Mouse (Mus musculus) megakaryocyte progenitor cell, adult 5-6 weeks (primary cell): ENCODE results near the gene Lcn11. TPM values are rescaled to one million over a fixed set of nuclear protein-coding genes. Genes with fewer than 3 reads are reported as not detected.

Experiments used
- ATAC-seq: replicated peaks from 2 replicates; pipeline ENCODE4 v1.8.0; 2016; ENCODE audit warnings: mild to moderate bottlenecking, moderate TSS enrichment, inconsistent platforms; ENCODE audit not compliant: poor library complexity
- total RNA-seq, 2 experiments: library from RNA; stranded (forward) in 1 of 2; stranded (reverse) in 1 of 2; fragments of 157-497, 149-512 nt in 1 of 2; fragments of 200-1000 nt in 1 of 2; gene quantifications; 2 replicates each; pipeline versions ENCODE4 v1.2.3 to v1.2.4; 2015 to 2017

The Lcn11 gene
- total RNA-seq, 2 experiments from 2014 or later: not detected

- ATAC-seq: no peak
These were observed 46.0 kb downstream of the Lcn11 start, which contains the start of gene Lcn9 for GRCm38 (mm10) chr2:25822806-25823205. Lcn9 (plus strand) TSS chr2:25823153.

GRCm38 (mm10) chr2:25824751-25825150 is 47.9 kb downstream of the Lcn11 start:
- no peak for ATAC-seq

- ATAC-seq: peak; percentile 42
These were observed 51.6 kb downstream of the Lcn11 start for GRCm38 (mm10) chr2:25828344-25828947.

Other genes starting within 250 kb of the Lcn11 start
- 9.7 and 10.8 TPM in 2 replicates for gene Traf2, start 230.1 kb upstream of the Lcn11 start, total RNA-seq (2015)
- 13.7 and 14.2 TPM in 2 replicates for gene Traf2, start 230.1 kb upstream of the Lcn11 start, total RNA-seq (2017)
- gene Edf1, start 219.2 kb upstream of the Lcn11 start, total RNA-seq (2015): 141 and 144 TPM in 2 replicates
- 95.5 and 128 TPM in 2 replicates for gene Edf1, start 219.2 kb upstream of the Lcn11 start, total RNA-seq (2017)
- 0.42 and 0.86 TPM in 2 replicates for gene Mamdc4, start 202.2 kb upstream of the Lcn11 start, total RNA-seq (2015)
- gene Mamdc4, start 202.2 kb upstream of the Lcn11 start, total RNA-seq (2017): 0.12 and 9.3 TPM in 2 replicates
- 48.1 and 56.5 TPM in 2 replicates for gene Phpt1, start 201.8 kb upstream of the Lcn11 start, total RNA-seq (2015)
- gene Phpt1, start 201.8 kb upstream of the Lcn11 start, total RNA-seq (2017): 29.6 and 35.4 TPM in 2 replicates
- gene Ajm1, start 195.3 kb upstream of the Lcn11 start, total RNA-seq (2015): not detected in 2 replicates
- gene Ajm1, start 195.3 kb upstream of the Lcn11 start, total RNA-seq (2017): 0.10 TPM in 1 of 2 replicates, not detected in the other
- 37.4 and 49.5 TPM in 2 replicates for gene Rabl6, start 168.5 kb upstream of the Lcn11 start, total RNA-seq (2015)
- gene Rabl6, start 168.5 kb upstream of the Lcn11 start, total RNA-seq (2017): 54.9 and 86.7 TPM in 2 replicates
- not detected in 2 replicates for gene Ccdc183, start 159.3 kb upstream of the Lcn11 start, total RNA-seq (2015)
- gene Ccdc183, start 159.3 kb upstream of the Lcn11 start, total RNA-seq (2017): not detected in 2 replicates
- 9.9 and 17.4 TPM in 2 replicates for gene Tmem141, start 155.0 kb upstream of the Lcn11 start, total RNA-seq (2015)
- 18.1 and 18.6 TPM in 2 replicates for gene Tmem141, start 155.0 kb upstream of the Lcn11 start, total RNA-seq (2017)
- 0.68 and 1.4 TPM in 2 replicates for gene Fcna, start 149.0 kb upstream of the Lcn11 start, total RNA-seq (2015)
- gene Fcna, start 149.0 kb upstream of the Lcn11 start, total RNA-seq (2017): 0.50 and 1.7 TPM in 2 replicates
- not detected in 2 replicates for gene Lcn8, start 123.9 kb upstream of the Lcn11 start, total RNA-seq (2015)
- gene Lcn8, start 123.9 kb upstream of the Lcn11 start, total RNA-seq (2017): not detected in 2 replicates
- gene Lcn5, start 119.1 kb upstream of the Lcn11 start, total RNA-seq (2015): not detected in 2 replicates
- gene Lcn5, start 119.1 kb upstream of the Lcn11 start, total RNA-seq (2017): not detected in 2 replicates
- gene Lcn6, start 100.2 kb upstream of the Lcn11 start, total RNA-seq (2015): not detected in 2 replicates
- gene Lcn6, start 100.2 kb upstream of the Lcn11 start, total RNA-seq (2017): not detected in 2 replicates
- gene Lcn10, start 94.3 kb upstream of the Lcn11 start, total RNA-seq (2015): not detected in 2 replicates
- not detected in 2 replicates for gene Lcn10, start 94.3 kb upstream of the Lcn11 start, total RNA-seq (2017)
- not detected in 2 replicates for gene Obp2a, start 77.0 kb upstream of the Lcn11 start, total RNA-seq (2015)
- gene Obp2a, start 77.0 kb upstream of the Lcn11 start, total RNA-seq (2017): not detected in 2 replicates
- 16.0 and 19.1 TPM in 2 replicates for gene Bmyc, start 70.3 kb upstream of the Lcn11 start, total RNA-seq (2015)
- gene Bmyc, start 70.3 kb upstream of the Lcn11 start, total RNA-seq (2017): 6.5 and 8.6 TPM in 2 replicates
- not detected in 2 replicates for gene Obp2b, start 40.0 kb upstream of the Lcn11 start, total RNA-seq (2015)
- gene Obp2b, start 40.0 kb upstream of the Lcn11 start, total RNA-seq (2017): not detected in 2 replicates
- not detected in 2 replicates for gene Lcn3, start 11.4 kb upstream of the Lcn11 start, total RNA-seq (2015)
- not detected in 2 replicates for gene Lcn3, start 11.4 kb upstream of the Lcn11 start, total RNA-seq (2017)
- gene Gm13539, start 5.2 kb downstream of the Lcn11 start, total RNA-seq (2015): not detected in 2 replicates
- not detected in 2 replicates for gene Gm13539, start 5.2 kb downstream of the Lcn11 start, total RNA-seq (2017)
- gene Glt6d1, start 38.8 kb downstream of the Lcn11 start, total RNA-seq (2015): not detected in 2 replicates
- gene Glt6d1, start 38.8 kb downstream of the Lcn11 start, total RNA-seq (2017): not detected in 2 replicates
- not detected in 2 replicates for gene Lcn9, start 46.1 kb downstream of the Lcn11 start, total RNA-seq (2015)
- gene Lcn9, start 46.1 kb downstream of the Lcn11 start, total RNA-seq (2017): not detected in 2 replicates
- gene Sohlh1, start 70.2 kb downstream of the Lcn11 start, total RNA-seq (2015): not detected in 2 replicates
- not detected in 2 replicates for gene Sohlh1, start 70.2 kb downstream of the Lcn11 start, total RNA-seq (2017)
- gene Kcnt1, start 86.7 kb downstream of the Lcn11 start, total RNA-seq (2015): not detected in 2 replicates
- not detected in 2 replicates for gene Kcnt1, start 86.7 kb downstream of the Lcn11 start, total RNA-seq (2017)
- gene Camsap1, start 206.3 kb downstream of the Lcn11 start, total RNA-seq (2015): 12.5 and 13.2 TPM in 2 replicates
- gene Camsap1, start 206.3 kb downstream of the Lcn11 start, total RNA-seq (2017): 7.9 and 14.2 TPM in 2 replicates
- 62.2 and 62.7 TPM in 2 replicates for gene Ubac1, start 244.7 kb downstream of the Lcn11 start, total RNA-seq (2015)
- gene Ubac1, start 244.7 kb downstream of the Lcn11 start, total RNA-seq (2017): 34.4 and 44.1 TPM in 2 replicates